Mouse (Mus musculus) CD4-positive, CD25-positive, alpha-beta regulatory T cell, adult 2 months (primary cell): ENCODE measurements at regions not wholly inside any gene's neighbourhood (a gene's known extent, or its start where the extent isn't known, plus 50 kb on each side); places are given as distances from the start of the nearest gene placed in this dataset.
A peak's percentile ranks its signal among the peaks of the same experiment; 100 is the strongest.

Experiments used
- DNase-seq: peaks from one replicate; pipeline ENCODE4 v3.0.0-alpha.2; 2012; ENCODE audit warnings: low read depth, low spot score

- no peak for DNase-seq
Measured at GRCm38 (mm10) chr17:75756487-75756886, 204.7 kb upstream of the Fam98a start.

GRCm38 (mm10) chr17:75716458-75716857, 164.7 kb upstream of the Fam98a start:
- no peak for DNase-seq

GRCm38 (mm10) chr17:75714578-75714977, 162.8 kb upstream of the Fam98a start:
- no peak for DNase-seq

- no peak for DNase-seq
Measured at GRCm38 (mm10) chr17:75714059-75714458, 162.3 kb upstream of the Fam98a start.

- DNase-seq: no peak
Measured at GRCm38 (mm10) chr17:75707687-75708086, 155.9 kb upstream of the Fam98a start.

GRCm38 (mm10) chr17:75705357-75705756, 153.6 kb upstream of the Fam98a start:
- no peak for DNase-seq

GRCm38 (mm10) chr17:75703865-75704264, 152.1 kb upstream of the Fam98a start:
- DNase-seq: no peak

GRCm38 (mm10) chr17:75696729-75697103, 145.0 kb upstream of the Fam98a start:
- no peak for DNase-seq

GRCm38 (mm10) chr17:75696103-75696728, 144.5 kb upstream of the Fam98a start:
- DNase-seq: no peak

GRCm38 (mm10) chr17:75685927-75686326, 134.2 kb upstream of the Fam98a start:
- DNase-seq: no peak

GRCm38 (mm10) chr17:75646982-75647381, 95.2 kb upstream of the Fam98a start:
- DNase-seq: no peak

- DNase-seq: no peak
Measured at GRCm38 (mm10) chr17:75644698-75645097, 93.0 kb upstream of the Fam98a start.

GRCm38 (mm10) chr17:75642311-75642710, 90.6 kb upstream of the Fam98a start:
- no peak for DNase-seq

GRCm38 (mm10) chr17:75641010-75641498, 89.3 kb upstream of the Fam98a start:
- DNase-seq: no peak

GRCm38 (mm10) chr17:75640575-75640974, 88.8 kb upstream of the Fam98a start:
- no peak for DNase-seq

GRCm38 (mm10) chr17:75629857-75630256, 78.1 kb upstream of the Fam98a start:
- DNase-seq: no peak

- DNase-seq: no peak
Measured at GRCm38 (mm10) chr17:75619472-75619871, 67.7 kb upstream of the Fam98a start.

GRCm38 (mm10) chr17:75618514-75618913, 66.8 kb upstream of the Fam98a start:
- no peak for DNase-seq

- DNase-seq: peak; percentile 2
Measured at GRCm38 (mm10) chr17:75617280-75617679, 65.5 kb upstream of the Fam98a start.

GRCm38 (mm10) chr17:75615335-75615734, 63.6 kb upstream of the Fam98a start:
- DNase-seq: peak; percentile 23

- DNase-seq: no peak
Measured at GRCm38 (mm10) chr17:75603417-75604086, 51.8 kb upstream of the Fam98a start.
